Mouse (Mus musculus) kidney, adult 2 months (tissue): ENCODE results near the gene Ubl4a.

Experiments used
- CTCF ChIP-seq: fragments of 200-500 bp; conservative IDR thresholded peaks from 2 replicates; pipeline ENCODE4 v1.5.1; 2011; ENCODE audit warnings: low read depth, mild to moderate bottlenecking, control low read depth, low read length, moderate library complexity, mixed read lengths; ENCODE audit not compliant: insufficient read depth, insufficient read length
- POLR2A ChIP-seq: fragments of 200-500 bp; IDR thresholded peaks from one replicate; pipeline ENCODE4 v1.6.1; 2011; ENCODE audit warnings: low read depth, low read length, control low read depth

DNA sequence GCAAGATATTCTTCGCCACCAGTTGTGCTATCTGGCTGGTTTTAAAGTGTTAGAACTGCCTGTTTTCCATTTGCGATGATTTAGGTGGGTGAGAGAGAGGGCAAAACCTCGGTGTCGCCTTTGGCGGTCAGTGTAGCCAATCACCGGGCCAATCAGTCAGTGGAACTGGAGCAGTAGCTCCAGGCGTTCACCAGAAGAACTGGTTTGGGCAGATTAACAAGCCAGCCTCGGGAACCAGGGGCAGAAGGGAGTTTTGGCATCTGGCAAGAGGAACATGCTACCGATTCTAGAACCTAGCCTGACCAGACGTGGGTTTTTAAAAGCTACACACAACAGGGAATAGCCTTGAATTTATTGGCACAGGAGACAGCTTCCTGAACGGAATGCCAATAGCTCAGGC lies 13.8 kb downstream of the Ubl4a start:
- TF ChIP-seq CTCF (no peak), POLR2A (no peak)
